Mouse (Mus musculus): ENCODE measurements around the gene Zfpm1.

GRCm38 (mm10) chr8:122285727-122286126 is 3.8 kb downstream of the Zfpm1 start:
- TF ChIP-seq POLR2A (IDR thresholded peaks at IDR 0.05; ENCODE audit: borderline replicate concordance, low read depth, low read length) (no peak), CTCF (IDR thresholded peaks at IDR 0.05; ENCODE audit: low read depth, low read length) (no peak)

Data from bone marrow macrophage, adult 2 months (primary cell).